In the genomic region with DNA sequence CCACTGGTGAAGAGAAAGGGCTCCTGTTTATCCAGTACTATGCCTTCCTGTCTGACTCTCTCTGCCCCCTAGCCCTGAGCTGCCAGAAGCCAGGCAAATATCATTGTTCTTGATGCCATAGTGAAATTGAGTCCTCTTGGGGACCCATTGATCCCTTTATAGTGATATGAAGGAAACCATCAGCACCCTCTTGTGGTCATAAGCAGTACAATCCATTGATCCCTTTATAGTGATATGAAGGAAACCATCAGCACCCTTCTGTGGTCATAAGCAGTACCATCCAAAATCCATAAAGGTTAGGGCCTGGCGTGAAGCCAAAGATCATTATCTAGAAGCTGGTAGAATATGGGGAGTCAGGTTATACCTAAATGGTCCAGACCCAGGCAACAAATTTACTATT, we compare ENCODE assay signal across 9 mouse cellular contexts. TPM values are rescaled to one million over a fixed set of nuclear protein-coding genes. Genes with fewer than 3 reads are reported as not detected.
DNase-seq lines count a peak whose midpoint lies in the region; ATAC-seq and TF ChIP-seq lines count a peak whose summit lies in the region.
"Had no signal": no experiment of that assay in that cellular context is flagged by ENCODE, and none has a peak within 500 bp of the region (broad histone marks: within the 10 kb centered on the region; RNA-seq: fewer than 3 reads in every experiment).

No protein-coding gene starts in this region.

- no peak overlapping the region for H3K4me2 ChIP-seq in heart, embryonic 12.5 days
- H3K4me2 ChIP-seq in embryonic facial prominence, embryonic 15.5 days (replicated peaks) = no peak overlapping the region
- H3K4me2 ChIP-seq in intestine, embryonic 16.5 days (ENCODE audit: low read depth, low read length) = no peak overlapping the region

- POLR2A ChIA-PET in Patski (lab: Charles Lee) = no interaction called here

- H3K27ac ChIP-seq in heart, embryonic 12.5 days (ENCODE audit: poor library complexity, severe bottlenecking) = no peak overlapping the region
- H3K27ac ChIP-seq in embryonic facial prominence, embryonic 15.5 days (replicated peaks) = no peak overlapping the region
- H3K27ac ChIP-seq in intestine, embryonic 16.5 days (ENCODE audit: low read length) = no peak overlapping the region
- H3K27ac ChIP-seq: macrophage had no signal

- intact Hi-C loops in left cerebral cortex, postnatal 25 days (cut with DNase I) = loop anchor here (1.0 kb wide), 1 partner anchor 213 kb away; no protein-coding TSS in a partner anchor

- no peaks in the 10 kb centered on the region for H3K27me3 ChIP-seq in heart, embryonic 12.5 days (replicated peaks)
- H3K27me3 ChIP-seq in Patski = no peaks in the 10 kb centered on the region
- no peaks in the 10 kb centered on the region for H3K27me3 ChIP-seq in embryonic facial prominence, embryonic 15.5 days
- no peaks in the 10 kb centered on the region for H3K27me3 ChIP-seq in intestine, embryonic 16.5 days (replicated peaks; ENCODE audit: control insufficient read depth, insufficient read depth, low read length)

- CTCF ChIA-PET in Patski (lab: Charles Lee) = interaction anchor here (1.5 to 1.7 kb wide), 2 partner anchors 11 to 188 kb away, joined by 3 to 5 read pairs; no protein-coding TSS in a partner anchor

- no peak overlapping the region for H3K4me3 ChIP-seq in heart, embryonic 12.5 days
- no peak overlapping the region for H3K4me3 ChIP-seq in embryonic facial prominence, embryonic 15.5 days (replicated peaks)
- H3K4me3 ChIP-seq in intestine, embryonic 16.5 days (ENCODE audit: low read length) = no peak overlapping the region

- no peaks in the 10 kb centered on the region for H3K36me3 ChIP-seq in heart, embryonic 12.5 days
- H3K36me3 ChIP-seq in embryonic facial prominence, embryonic 15.5 days = no peaks in the 10 kb centered on the region
- H3K36me3 ChIP-seq in intestine, embryonic 16.5 days (ENCODE audit: control insufficient read depth, insufficient read depth, low read length) = no peaks in the 10 kb centered on the region

- DNase-seq in heart, adult 18-20 months = peak; percentile 48 to 54
- no peak for DNase-seq in Patski (ENCODE audit: low read depth, low spot score)
- peak; percentile 55 to 63 for DNase-seq in left cerebral cortex, postnatal 25 days (ENCODE audit: low spot score in 2 of 2)
- DNase-seq in monocyte, adult 2 months (ENCODE audit: low read depth in 1 of 2, low spot score in 2 of 2) = peak; percentile 22 to 31
- peak; percentile 27 to 64 for DNase-seq in thymus, postnatal 10 days (ENCODE audit: low spot score in 2 of 2)

- TF ChIP-seq CTCF in Patski (IDR thresholded peaks at IDR 0.05) = peak; percentile 56

- no peak for ATAC-seq in heart, embryonic 12.5 days (ENCODE audit: insufficient number of reproducible peaks, low FRiP score)
- peak; percentile 51 for ATAC-seq in Patski
- peak; percentile 29; the same call in 1 of the 2 replicates for ATAC-seq in embryonic facial prominence, embryonic 15.5 days (ENCODE audit: insufficient number of reproducible peaks, low FRiP score, low TSS enrichment, low read depth)
- peak; percentile 69; the same call in 1 of the 2 replicates for ATAC-seq in intestine, embryonic 16.5 days

- H3K4me1 ChIP-seq in heart, embryonic 12.5 days (replicated peaks) = no peaks in the 10 kb centered on the region
- no peaks in the 10 kb centered on the region for H3K4me1 ChIP-seq in embryonic facial prominence, embryonic 15.5 days
- H3K4me1 ChIP-seq in intestine, embryonic 16.5 days (ENCODE audit: control insufficient read depth, insufficient read depth, low read length) = no peaks in the 10 kb centered on the region

- H3K9me3 ChIP-seq in heart, embryonic 12.5 days (replicated peaks) = no peaks in the 10 kb centered on the region
- no peaks in the 10 kb centered on the region for H3K9me3 ChIP-seq in embryonic facial prominence, embryonic 15.5 days (replicated peaks)
- no peaks in the 10 kb centered on the region for H3K9me3 ChIP-seq in intestine, embryonic 16.5 days (ENCODE audit: control insufficient read depth, low read length)

- H3K9ac ChIP-seq in heart, embryonic 12.5 days = no peak overlapping the region
- H3K9ac ChIP-seq in embryonic facial prominence, embryonic 15.5 days = no peak overlapping the region
- H3K9ac ChIP-seq in intestine, embryonic 16.5 days (ENCODE audit: low read depth, low read length) = no peak overlapping the region

- in situ Hi-C loops in Patski (cut with MboI; ENCODE audit: low pct_unique_long_range_greater_than_20kb) = no loop called here

- WGBS in heart, embryonic 12.5 days = 68% methylated on average over 1 of the region's 1 CpGs
- 50% methylated on average over 1 of the region's 1 CpGs for WGBS in embryonic facial prominence, embryonic 15.5 days
- 72% methylated on average over 1 of the region's 1 CpGs for WGBS in intestine, embryonic 16.5 days

RNA-seq across cellular contexts. Expression of gene Klrb1f, which starts 21.3 kb away (rescaled TPM):
- not detected for total RNA-seq in heart, adult 18-20 months (2021)
- not detected in 2 replicates for polyA plus RNA-seq in heart, embryonic 12.5 days (2016; fragmentation: Nextera tagmentation; extraction: Ambion mirVana)
- not detected for polyA plus RNA-seq in Patski (2021)
- 0.39 TPM in 1 of 2 replicates, not detected in the other for polyA plus RNA-seq in embryonic facial prominence, embryonic 15.5 days (2015; fragmentation: Nextera tagmentation; extraction: Ambion mirVana)
- polyA plus RNA-seq in intestine, embryonic 16.5 days (2015; fragmentation: Nextera tagmentation; extraction: Ambion mirVana) = 0.46 and 0.75 TPM in 2 replicates
- total RNA-seq in left cerebral cortex, postnatal 25 days (2021) = not detected

RNA-seq across cellular contexts. Expression of gene Clec2e, which starts 33.7 kb away (rescaled TPM):
- total RNA-seq in heart, adult 18-20 months (2021) = not detected
- polyA plus RNA-seq in heart, embryonic 12.5 days (2016; fragmentation: Nextera tagmentation; extraction: Ambion mirVana) = not detected in 2 replicates
- polyA plus RNA-seq in Patski (2021) = not detected
- not detected in 2 replicates for polyA plus RNA-seq in embryonic facial prominence, embryonic 15.5 days (2015; fragmentation: Nextera tagmentation; extraction: Ambion mirVana)
- 16.7 and 21.7 TPM in 2 replicates for polyA plus RNA-seq in intestine, embryonic 16.5 days (2015; fragmentation: Nextera tagmentation; extraction: Ambion mirVana)
- not detected for total RNA-seq in left cerebral cortex, postnatal 25 days (2021)

Comparison
In these comparisons a context has a peak if more than half of its experiments do, and no peak if none do; other contexts are left out.
1. RNA of gene Clec2e, which starts 33.7 kb away (polyA plus RNA-seq): 16.7 to 21.7 TPM in intestine, embryonic 16.5 days; not detected in embryonic facial prominence, embryonic 15.5 days, not detected in heart, embryonic 12.5 days and not detected in Patski (single experiment); every median in the first group is over 10 times any median in the second.